ENCODE assay signal across 10 mouse cellular contexts in genomic region chr6:71166551-71167169, GRCm38 (mm10). TPM values are rescaled to one million over a fixed set of nuclear protein-coding genes. Genes with fewer than 3 reads are reported as not detected.
DNase-seq lines count a peak whose midpoint lies in the region; ATAC-seq and TF ChIP-seq lines count a peak whose summit lies in the region.
"Had no signal": no experiment of that assay in that cellular context is flagged by ENCODE, and none has a peak within 500 bp of the region (broad histone marks: within the 10 kb centered on the region; RNA-seq: fewer than 3 reads in every experiment).

No protein-coding gene starts in this region.

- H3K4me3 ChIP-seq in lung, embryonic 14.5 days (ENCODE audit: low read depth, low read length), result no peak overlapping the region
- H3K4me3 ChIP-seq in lung, adult 2 months (replicated peaks; ENCODE audit: extremely low read depth, low read depth, low read length), result no peak overlapping the region
- no peak overlapping the region for H3K4me3 ChIP-seq in intestine, embryonic 16.5 days (ENCODE audit: low read length)
- H3K4me3 ChIP-seq: stomach, embryonic 15.5 days had no signal

- TF ChIP-seq CTCF in lung, embryonic 14.5 days (IDR thresholded peaks at IDR 0.05; ENCODE audit: low read depth), result peak; percentile 75
- TF ChIP-seq CTCF in lung, adult 2 months (IDR thresholded peaks at IDR 0.05; ENCODE audit: insufficient read depth, low read length), result no peak

- DNase-seq in cerebellum, adult 9-10 months, result peak; percentile 66
- DNase-seq in cerebellum, adult 11 months, result no peak
- peak; percentile 76 for DNase-seq in lung, embryonic 14.5 days
- DNase-seq in lung, adult 2 months, result no peak
- DNase-seq in brain, adult 2 months (ENCODE audit: low read depth, low spot score), result peak; percentile 79
- peak; percentile 54 for DNase-seq in splenic B cell, adult 2 months (ENCODE audit: low read depth, low spot score)
- no peak for DNase-seq in gastrocnemius, postnatal 4 days (ENCODE audit: low spot score in 2 of 2)

- H3K4me2 ChIP-seq in lung, embryonic 14.5 days, result no peak overlapping the region
- no peak overlapping the region for H3K4me2 ChIP-seq in intestine, embryonic 16.5 days (ENCODE audit: low read depth, low read length)
- H3K4me2 ChIP-seq: stomach, embryonic 15.5 days had no signal

- 35% methylated on average over 6 of the region's 6 CpGs for WGBS in lung, embryonic 14.5 days
- WGBS in lung, adult 2 months, result 29% methylated on average over 6 of the region's 6 CpGs
- WGBS in intestine, embryonic 16.5 days, result 36% methylated on average over 6 of the region's 6 CpGs

- H3K27ac ChIP-seq in lung, embryonic 14.5 days (ENCODE audit: low read depth), result no peak overlapping the region
- no peak overlapping the region for H3K27ac ChIP-seq in intestine, embryonic 16.5 days (ENCODE audit: low read length)
- H3K27ac ChIP-seq: stomach, embryonic 15.5 days had no signal

- ATAC-seq in lung, embryonic 14.5 days (ENCODE audit: insufficient read depth), result no peak
- ATAC-seq in intestine, embryonic 16.5 days, result peak; percentile 69

- no peaks in the 10 kb centered on the region for H3K9me3 ChIP-seq in lung, embryonic 14.5 days (ENCODE audit: low read depth, low read length)
- H3K9me3 ChIP-seq in intestine, embryonic 16.5 days (ENCODE audit: control insufficient read depth, low read length), result no peaks in the 10 kb centered on the region
- H3K9me3 ChIP-seq: stomach, embryonic 15.5 days had no signal

- TF ChIP-seq POLR2A in lung, adult 2 months (IDR thresholded peaks at IDR 0.05; ENCODE audit: borderline replicate concordance, extremely low read depth, low read depth, low read length), result no peak

- no peaks in the 10 kb centered on the region for H3K36me3 ChIP-seq in lung, embryonic 14.5 days (ENCODE audit: insufficient read depth)
- no peaks in the 10 kb centered on the region for H3K36me3 ChIP-seq in intestine, embryonic 16.5 days (ENCODE audit: control insufficient read depth, insufficient read depth, low read length)
- H3K36me3 ChIP-seq in splenic B cell, adult 2 months (ENCODE audit: control insufficient read depth, insufficient read depth, low read length, poor library complexity, severe bottlenecking), result no peaks in the 10 kb centered on the region
- H3K36me3 ChIP-seq: stomach, embryonic 15.5 days had no signal

- no peaks in the 10 kb centered on the region for H3K27me3 ChIP-seq in lung, embryonic 14.5 days (ENCODE audit: insufficient read depth, low read length)
- H3K27me3 ChIP-seq in intestine, embryonic 16.5 days (replicated peaks; ENCODE audit: control insufficient read depth, insufficient read depth, low read length), result no peaks in the 10 kb centered on the region
- H3K27me3 ChIP-seq in splenic B cell, adult 2 months (ENCODE audit: control insufficient read depth, insufficient read depth, low read length, poor library complexity, severe bottlenecking), result no peaks in the 10 kb centered on the region
- H3K27me3 ChIP-seq: stomach, embryonic 15.5 days had no signal

- no peaks in the 10 kb centered on the region for H3K4me1 ChIP-seq in lung, embryonic 14.5 days (ENCODE audit: insufficient read depth)
- H3K4me1 ChIP-seq in lung, adult 2 months (ENCODE audit: control insufficient read depth, insufficient read depth, low read length), result no peaks in the 10 kb centered on the region
- peaks cover 6% of the 10 kb centered on the region; the same call in 1 of the 2 replicates for H3K4me1 ChIP-seq in intestine, embryonic 16.5 days (ENCODE audit: control insufficient read depth, insufficient read depth, low read length)
- H3K4me1 ChIP-seq: stomach, embryonic 15.5 days had no signal

- no peak overlapping the region for H3K9ac ChIP-seq in lung, embryonic 14.5 days
- H3K9ac ChIP-seq in intestine, embryonic 16.5 days (ENCODE audit: low read depth, low read length), result no peak overlapping the region
- H3K9ac ChIP-seq: stomach, embryonic 15.5 days had no signal

RNA-seq across cellular contexts. Expression of gene Thnsl2, which starts 22.4 kb away (rescaled TPM):
- polyA plus RNA-seq in lung, embryonic 14.5 days (2014; fragmentation: Nextera tagmentation; extraction: Ambion mirVana), result 6.9 and 7.5 TPM in 2 replicates
- polyA plus RNA-seq in lung, adult 2 months (2012; rRNA removed), result 8.1 and 9.1 TPM in 2 replicates
- polyA plus RNA-seq in intestine, embryonic 16.5 days (2015; fragmentation: Nextera tagmentation; extraction: Ambion mirVana), result 83.8 and 95.1 TPM in 2 replicates
- 1 to 10 TPM; 7.1 to 7.9 TPM for total RNA-seq in gastrocnemius, postnatal 4 days (2021)

RNA-seq across cellular contexts. Expression of gene Fabp1, which starts 33.0 kb away (rescaled TPM):
- polyA plus RNA-seq in lung, embryonic 14.5 days (2014; fragmentation: Nextera tagmentation; extraction: Ambion mirVana), result not detected in 2 replicates
- 4.7 and 12.7 TPM in 2 replicates for polyA plus RNA-seq in lung, adult 2 months (2012; rRNA removed)
- 4,478 and 6,129 TPM in 2 replicates for polyA plus RNA-seq in intestine, embryonic 16.5 days (2015; fragmentation: Nextera tagmentation; extraction: Ambion mirVana)
- total RNA-seq in gastrocnemius, postnatal 4 days (2021), result 1 to 10 TPM in 1 of 2 experiments, under 1 TPM in 1; 0.74 to 6.3 TPM
- total RNA-seq: left cerebral cortex, adult 18-20 months had no signal

Comparison
In these comparisons a context has a peak if more than half of its experiments do, and no peak if none do; other contexts are left out.
1. DNase-seq: peak in cerebellum, adult 9-10 months (single experiment), lung, embryonic 14.5 days (single experiment), brain, adult 2 months (single experiment) and splenic B cell, adult 2 months (single experiment); none in cerebellum, adult 11 months (single experiment), lung, adult 2 months (single experiment) and gastrocnemius, postnatal 4 days (0 of 2).
2. RNA of gene Fabp1, which starts 33.0 kb away (polyA plus RNA-seq): 4,478 to 6,129 TPM in intestine, embryonic 16.5 days; 4.7 to 12.7 TPM in lung, adult 2 months and not detected in lung, embryonic 14.5 days; every median in the first group is over 100 times any median in the second.